Comparison of ENCODE assay signal across 18 mouse cellular contexts in the genomic region with DNA sequence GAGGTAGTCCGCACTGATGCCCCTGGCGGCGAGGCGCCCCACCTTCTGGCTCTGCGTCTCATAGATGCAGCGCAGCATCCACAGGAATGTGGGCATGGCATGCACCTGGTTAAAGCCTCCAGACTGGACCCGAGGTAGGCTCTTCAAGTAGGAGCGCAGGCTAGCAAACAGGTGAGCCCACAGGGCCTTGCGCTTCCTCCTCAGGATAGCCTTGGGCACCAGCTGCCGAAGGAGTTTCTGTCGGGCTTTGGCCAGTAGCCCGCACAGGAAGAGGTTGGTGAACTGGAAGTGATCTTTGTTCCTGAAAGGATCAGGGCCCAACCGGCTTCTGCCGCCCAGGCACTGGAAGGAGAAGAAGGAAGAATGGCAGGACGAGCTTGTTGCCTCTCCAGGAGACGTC. TPM values are rescaled to one million over a fixed set of nuclear protein-coding genes. Genes with fewer than 3 reads are reported as not detected.
DNase-seq lines count a peak whose midpoint lies in the region; ATAC-seq lines count a peak whose summit lies in the region.
"Had no signal": no experiment of that assay in that cellular context is flagged by ENCODE, and none has a peak within 500 bp of the region (broad histone marks: within the 10 kb centered on the region; RNA-seq: fewer than 3 reads in every experiment).

No protein-coding gene starts in this region.

- DNase-seq in forebrain, embryonic 10.5 days (ENCODE audit: extremely low spot score, low spot score): peak; percentile 16
- peak; percentile 3 for DNase-seq in hindbrain, embryonic 11.5 days (ENCODE audit: low spot score)
- DNase-seq in ES-CJ7 (ENCODE audit: low read depth, low spot score): peak; percentile 25
- peak; percentile 26 for DNase-seq in limb, embryonic 11.5 days (ENCODE audit: low spot score)
- no peak for DNase-seq in right cerebral cortex, postnatal 10 days (ENCODE audit: low spot score in 2 of 2)
- DNase-seq in thymus, postnatal 4 days: no peak
- DNase-seq: adrenal gland, adult 8-10 months; cerebellum, adult 9-11 months; gastrocnemius, postnatal 25 days; kidney, adult 9 months; liver, postnatal 0 days; right cerebral cortex, postnatal 25 days had no signal

- peaks cover 24% of the 10 kb centered on the region for H3K4me1 ChIP-seq in forebrain, embryonic 10.5 days
- no peaks in the 10 kb centered on the region for H3K4me1 ChIP-seq in forebrain, embryonic 12.5 days
- H3K4me1 ChIP-seq in hindbrain, embryonic 11.5 days (replicated peaks; ENCODE audit: control insufficient read depth, insufficient read depth, low read length): no peaks in the 10 kb centered on the region
- H3K4me1 ChIP-seq in hindbrain, embryonic 16.5 days (ENCODE audit: control insufficient read depth, insufficient read depth, low read depth, low read length): no peaks in the 10 kb centered on the region
- no peaks in the 10 kb centered on the region for H3K4me1 ChIP-seq in limb, embryonic 11.5 days (ENCODE audit: control insufficient read depth, insufficient read depth, low read length)

- H3K4me2 ChIP-seq in forebrain, embryonic 12.5 days: no peak overlapping the region
- H3K4me2 ChIP-seq in hindbrain, embryonic 11.5 days (replicated peaks; ENCODE audit: low read depth, low read length): no peak overlapping the region
- H3K4me2 ChIP-seq in hindbrain, embryonic 16.5 days (ENCODE audit: low read length): no peak overlapping the region
- H3K4me2 ChIP-seq in limb, embryonic 11.5 days (ENCODE audit: low read depth, severe bottlenecking): no peak overlapping the region

- WGBS in forebrain, embryonic 10.5 days: 68% methylated on average over 16 of the region's 16 CpGs
- 80% methylated on average over 16 of the region's 16 CpGs for WGBS in forebrain, embryonic 12.5 days
- 77% methylated on average over 16 of the region's 16 CpGs for WGBS in hindbrain, embryonic 11.5 days
- WGBS in hindbrain, embryonic 16.5 days: 76% methylated on average over 16 of the region's 16 CpGs
- 68% methylated on average over 16 of the region's 16 CpGs for WGBS in limb, embryonic 11.5 days

- ATAC-seq in forebrain, embryonic 12.5 days (ENCODE audit: low FRiP score): no peak
- ATAC-seq in hindbrain, embryonic 11.5 days (ENCODE audit: low FRiP score): no peak
- no peak for ATAC-seq in hindbrain, embryonic 16.5 days
- no peak for ATAC-seq in limb, embryonic 11.5 days (ENCODE audit: insufficient number of reproducible peaks, low FRiP score, low TSS enrichment, low read depth)
- ATAC-seq: liver, postnatal 0 days had no signal

- H3K36me3 ChIP-seq in forebrain, embryonic 10.5 days (replicated peaks): no peaks in the 10 kb centered on the region
- H3K36me3 ChIP-seq in forebrain, embryonic 12.5 days (replicated peaks): no peaks in the 10 kb centered on the region
- no peaks in the 10 kb centered on the region for H3K36me3 ChIP-seq in hindbrain, embryonic 11.5 days (ENCODE audit: control insufficient read depth, insufficient read depth, low read length)
- H3K36me3 ChIP-seq in hindbrain, embryonic 16.5 days (ENCODE audit: control insufficient read depth, insufficient read depth, low read length): no peaks in the 10 kb centered on the region
- no peaks in the 10 kb centered on the region for H3K36me3 ChIP-seq in limb, embryonic 11.5 days (ENCODE audit: control insufficient read depth, insufficient read depth, low read length)
- H3K36me3 ChIP-seq: hindbrain, embryonic 10.5 days; neural tube, embryonic 13.5 days had no signal

- 0 out of 2 replicates have a peak overlapping the region, but pooled peaks have one; percentile 44 for H3K27ac ChIP-seq in forebrain, embryonic 10.5 days
- H3K27ac ChIP-seq in forebrain, embryonic 12.5 days: no peak overlapping the region
- no peak overlapping the region for H3K27ac ChIP-seq in hindbrain, embryonic 11.5 days (ENCODE audit: low read depth, low read length)
- H3K27ac ChIP-seq in hindbrain, embryonic 16.5 days (ENCODE audit: low read depth, low read length): no peak overlapping the region
- H3K27ac ChIP-seq in limb, embryonic 11.5 days (replicated peaks; ENCODE audit: low read depth, low read length): no peak overlapping the region
- H3K27ac ChIP-seq: forebrain, embryonic 13.5 days; neural tube, embryonic 13.5 days had no signal

- peaks cover 38% of the 10 kb centered on the region for H3K27me3 ChIP-seq in forebrain, embryonic 10.5 days (ENCODE audit: poor library complexity, severe bottlenecking)
- peaks cover 30% of the 10 kb centered on the region for H3K27me3 ChIP-seq in forebrain, embryonic 12.5 days
- peaks cover 4% of the 10 kb centered on the region for H3K27me3 ChIP-seq in hindbrain, embryonic 11.5 days (ENCODE audit: control insufficient read depth, insufficient read depth, low read length)
- 0 out of 2 replicates have a peak, but pooled peaks cover 2% of the 10 kb centered on the region for H3K27me3 ChIP-seq in hindbrain, embryonic 16.5 days (replicated peaks; ENCODE audit: control insufficient read depth, insufficient read depth, low read length)
- H3K27me3 ChIP-seq in limb, embryonic 11.5 days (ENCODE audit: control insufficient read depth, insufficient read depth, low read length): peaks cover 15% of the 10 kb centered on the region

- H3K9ac ChIP-seq in forebrain, embryonic 12.5 days: no peak overlapping the region
- no peak overlapping the region for H3K9ac ChIP-seq in hindbrain, embryonic 11.5 days (ENCODE audit: low read depth, low read length)
- no peak overlapping the region for H3K9ac ChIP-seq in hindbrain, embryonic 16.5 days (ENCODE audit: low read depth, low read length)
- H3K9ac ChIP-seq in limb, embryonic 11.5 days (ENCODE audit: low read length): no peak overlapping the region
- H3K9ac ChIP-seq: forebrain, embryonic 13.5 days; liver, postnatal 0 days; neural tube, embryonic 13.5 days had no signal

- no peaks in the 10 kb centered on the region for H3K9me3 ChIP-seq in forebrain, embryonic 10.5 days
- no peaks in the 10 kb centered on the region for H3K9me3 ChIP-seq in forebrain, embryonic 12.5 days
- no peaks in the 10 kb centered on the region for H3K9me3 ChIP-seq in hindbrain, embryonic 11.5 days (ENCODE audit: control insufficient read depth, low read length)
- no peaks in the 10 kb centered on the region for H3K9me3 ChIP-seq in hindbrain, embryonic 16.5 days (ENCODE audit: control insufficient read depth, low read length)
- no peaks in the 10 kb centered on the region for H3K9me3 ChIP-seq in limb, embryonic 11.5 days (ENCODE audit: control insufficient read depth, low read length)
- H3K9me3 ChIP-seq: forebrain, embryonic 13.5 days; hindbrain, embryonic 10.5 days; neural tube, embryonic 13.5 days had no signal

- H3K4me3 ChIP-seq in forebrain, embryonic 10.5 days: no peak overlapping the region
- no peak overlapping the region for H3K4me3 ChIP-seq in forebrain, embryonic 12.5 days (replicated peaks)
- H3K4me3 ChIP-seq in hindbrain, embryonic 11.5 days (ENCODE audit: low read depth, low read length): no peak overlapping the region
- H3K4me3 ChIP-seq in hindbrain, embryonic 16.5 days (ENCODE audit: low read length): no peak overlapping the region
- H3K4me3 ChIP-seq in limb, embryonic 11.5 days (ENCODE audit: low read depth, low read length): no peak overlapping the region
- H3K4me3 ChIP-seq: forebrain, embryonic 13.5 days; hindbrain, embryonic 10.5 days; megakaryocyte, embryonic 14.5 days; neural tube, embryonic 13.5 days had no signal

RNA-seq across cellular contexts. Expression of a gene that starts 29.1 kb away (rescaled TPM):
- 1.1 and 1.2 TPM in 2 replicates for polyA plus RNA-seq in forebrain, embryonic 10.5 days (2016; fragmentation: Nextera tagmentation; extraction: Ambion mirVana)
- polyA plus RNA-seq in forebrain, embryonic 12.5 days (2016; fragmentation: Nextera tagmentation; extraction: Ambion mirVana): 1.8 and 2.0 TPM in 2 replicates
- 1.8 and 2.4 TPM in 2 replicates for polyA plus RNA-seq in hindbrain, embryonic 11.5 days (2014; fragmentation: Nextera tagmentation; extraction: Ambion mirVana)
- 3.1 and 3.6 TPM in 2 replicates for polyA plus RNA-seq in hindbrain, embryonic 16.5 days (2015; fragmentation: Nextera tagmentation; extraction: Ambion mirVana)
- polyA plus RNA-seq in limb, embryonic 11.5 days (2014; fragmentation: Nextera tagmentation; extraction: Ambion mirVana): 2.2 and 2.4 TPM in 2 replicates

RNA-seq across cellular contexts. Expression of a gene that starts 49.5 kb away (rescaled TPM):
- polyA plus RNA-seq in forebrain, embryonic 10.5 days (2016; fragmentation: Nextera tagmentation; extraction: Ambion mirVana): 8.9 and 10.5 TPM in 2 replicates
- 9.3 and 9.4 TPM in 2 replicates for polyA plus RNA-seq in forebrain, embryonic 12.5 days (2016; fragmentation: Nextera tagmentation; extraction: Ambion mirVana)
- polyA plus RNA-seq in hindbrain, embryonic 11.5 days (2014; fragmentation: Nextera tagmentation; extraction: Ambion mirVana): 18.2 and 18.9 TPM in 2 replicates
- 14.3 and 20.5 TPM in 2 replicates for polyA plus RNA-seq in hindbrain, embryonic 16.5 days (2015; fragmentation: Nextera tagmentation; extraction: Ambion mirVana)
- 8.3 and 11.3 TPM in 2 replicates for polyA plus RNA-seq in limb, embryonic 11.5 days (2014; fragmentation: Nextera tagmentation; extraction: Ambion mirVana)

Comparison
In these comparisons a context has a peak if more than half of its experiments do, and no peak if none do; other contexts are left out.
1. DNase-seq: peak in forebrain, embryonic 10.5 days (single experiment), hindbrain, embryonic 11.5 days (single experiment), ES-CJ7 (single experiment) and limb, embryonic 11.5 days (single experiment); none in right cerebral cortex, postnatal 10 days (0 of 2) and thymus, postnatal 4 days (single experiment).